Mouse (Mus musculus): Measurements from ENCODE around the gene Cd70. TPM values are rescaled to one million over a fixed set of nuclear protein-coding genes. Genes with fewer than 3 reads are reported as not detected.

The Cd70 gene
- polyA plus RNA-seq, 1 experiment from 2014 or later, result 0.15 TPM

DNA sequence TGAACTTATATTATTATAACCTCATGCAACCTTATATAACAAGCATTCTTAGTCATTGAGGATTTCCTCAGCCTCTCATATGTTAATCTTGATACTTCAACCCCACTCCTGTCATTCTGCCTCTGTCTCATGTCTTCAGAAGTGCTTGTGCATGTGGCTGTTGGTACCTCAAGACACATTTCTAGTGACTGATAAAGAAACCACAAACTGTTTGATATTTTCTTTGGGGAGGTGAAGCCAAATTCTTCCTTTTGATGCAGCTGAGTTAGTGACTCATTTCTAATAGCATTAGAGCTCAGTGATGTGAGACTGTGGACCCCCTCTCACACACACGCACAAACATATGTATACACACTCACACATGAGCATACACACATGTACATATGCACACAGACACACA lies 17.8 kb downstream of the Cd70 start:
- no peaks in the 10 kb centered on the region for H3K4me1 ChIP-seq
- WGBS, result 70% methylated on average over 1 of the region's 1 CpGs
- ATAC-seq (ENCODE audit: insufficient read depth, low FRiP score, low read depth), result no peak
- H3K27ac ChIP-seq, result no peak overlapping the region
- no peaks in the 10 kb centered on the region for H3K36me3 ChIP-seq
- no peak overlapping the region for H3K4me3 ChIP-seq (replicated peaks)
- no peaks in the 10 kb centered on the region for H3K27me3 ChIP-seq (replicated peaks)
- H3K9me3 ChIP-seq, result no peaks in the 10 kb centered on the region
- H3K4me2 ChIP-seq, result no peak overlapping the region
- no peak overlapping the region for H3K9ac ChIP-seq

DNA sequence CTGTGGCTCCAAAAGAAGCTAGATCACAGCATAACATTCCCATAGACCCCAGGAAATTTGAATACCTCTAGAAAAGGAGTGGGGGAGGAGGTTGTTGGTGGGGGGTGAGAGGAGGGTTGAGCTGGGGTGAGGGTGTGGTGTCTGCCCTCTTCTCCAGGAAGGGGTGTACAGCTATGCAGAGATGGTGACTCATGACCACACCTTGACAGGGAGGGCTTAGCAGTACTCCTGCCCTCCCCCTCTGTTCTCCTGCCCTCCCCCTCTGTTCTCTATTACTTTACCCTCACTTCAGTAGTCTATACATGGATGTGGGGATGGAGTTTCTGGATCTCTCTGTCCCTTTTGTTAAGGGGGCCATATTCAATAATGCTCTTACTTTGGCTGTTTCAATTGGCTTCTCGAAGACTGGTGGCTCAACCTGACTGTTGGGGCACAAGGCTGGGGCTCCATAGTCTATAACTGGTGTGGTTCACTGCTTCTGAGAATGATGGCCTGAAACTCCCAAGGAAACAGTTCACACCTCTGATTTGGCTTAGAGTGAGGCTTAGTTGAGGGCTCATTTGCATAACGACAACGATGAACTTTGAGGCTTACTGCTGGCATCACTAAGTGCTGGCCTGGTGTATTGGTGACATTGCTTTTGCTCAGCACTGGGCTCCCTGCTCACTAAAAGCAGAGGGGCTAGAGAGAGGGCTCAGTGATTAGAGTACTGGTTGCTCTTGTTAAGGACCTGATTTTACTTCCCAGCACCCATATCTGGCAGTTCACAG lies 23.5 kb downstream of the Cd70 start:
- Histone ChIP-seq H3K4me1 (no peaks in the 10 kb centered on the region), H3K27me3 (replicated peaks) (no peaks in the 10 kb centered on the region), H3K4me3 (replicated peaks) (no peak overlapping the region), H3K36me3 (no peaks in the 10 kb centered on the region), H3K4me2 (no peak overlapping the region), H3K9ac (no peak overlapping the region), H3K27ac (no peak overlapping the region), H3K9me3 (no peaks in the 10 kb centered on the region)
- WGBS, result 56% methylated on average over 3 of the region's 3 CpGs
- no peak for ATAC-seq (ENCODE audit: insufficient read depth, low FRiP score, low read depth)

DNA sequence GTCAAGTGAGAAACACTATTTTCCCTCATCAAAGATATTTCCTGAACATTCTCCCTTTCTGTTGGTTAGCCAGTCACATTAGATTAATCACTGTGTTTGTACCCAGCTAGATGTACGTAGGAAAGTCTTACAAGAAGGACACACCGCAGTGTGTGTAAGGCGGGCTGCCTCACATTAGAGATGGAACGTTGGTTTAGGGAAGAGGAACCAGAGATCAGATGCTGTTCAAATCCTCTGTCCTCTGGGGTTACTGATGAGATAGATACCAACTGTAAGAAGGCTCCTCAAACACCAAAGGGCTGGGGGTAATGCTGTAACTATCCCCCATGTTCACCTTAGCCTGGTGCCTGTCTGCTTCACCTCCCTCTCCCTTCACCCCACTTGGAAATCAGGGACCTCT lies 24.8 kb downstream of the Cd70 start:
- no peaks in the 10 kb centered on the region for H3K4me1 ChIP-seq
- H3K36me3 ChIP-seq, result no peaks in the 10 kb centered on the region
- H3K9me3 ChIP-seq, result no peaks in the 10 kb centered on the region
- no peak overlapping the region for H3K4me3 ChIP-seq (replicated peaks)
- no peaks in the 10 kb centered on the region for H3K27me3 ChIP-seq (replicated peaks)
- 75% methylated on average over 4 of the region's 4 CpGs for WGBS
- no peak overlapping the region for H3K9ac ChIP-seq
- ATAC-seq (ENCODE audit: insufficient read depth, low FRiP score, low read depth), result no peak
- H3K4me2 ChIP-seq, result no peak overlapping the region
- no peak overlapping the region for H3K27ac ChIP-seq

DNA sequence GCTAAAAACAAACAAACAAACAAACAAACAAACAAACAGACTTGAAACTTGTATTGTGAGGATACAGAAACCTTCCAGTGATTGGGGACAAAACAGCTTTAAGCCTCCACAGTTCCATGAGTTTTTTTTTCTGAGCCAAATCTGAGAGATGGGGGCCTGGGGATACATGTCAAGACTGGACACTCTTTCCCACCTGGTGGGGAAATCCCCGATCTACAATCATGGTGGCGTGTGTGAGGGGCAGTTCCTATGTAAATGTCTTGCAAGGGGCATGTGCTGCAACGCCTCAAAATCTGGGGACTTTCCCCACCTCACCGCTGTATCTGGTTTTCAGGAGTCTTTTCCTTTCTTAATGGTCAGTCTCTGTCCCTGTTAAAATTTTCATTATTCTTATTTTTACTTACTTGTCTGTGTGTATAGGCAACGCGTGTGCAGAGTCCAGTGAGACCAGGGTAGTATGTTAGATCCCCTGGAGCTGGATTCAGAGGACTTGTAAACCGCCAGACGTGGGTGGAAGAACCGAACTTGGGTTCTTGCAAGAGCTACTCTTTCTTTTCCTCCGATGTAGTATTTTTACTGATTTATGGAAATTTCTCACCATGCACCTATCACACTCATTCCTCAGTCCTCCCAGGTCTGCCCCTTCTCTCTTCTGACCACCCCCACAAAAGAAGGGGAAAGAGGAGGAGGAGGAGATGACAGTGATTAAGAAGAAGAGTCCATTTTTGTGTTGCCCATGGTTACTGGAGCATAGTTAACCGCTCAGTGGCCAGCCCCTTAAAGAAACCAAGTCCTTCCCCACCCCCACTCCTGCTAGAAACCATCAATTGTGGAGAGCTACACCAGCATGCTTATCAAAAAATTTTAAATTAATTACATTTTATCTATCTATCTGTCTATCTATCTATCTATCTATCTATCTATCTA lies 26.1 kb downstream of the Cd70 start:
- Histone ChIP-seq H3K27ac (no peak overlapping the region), H3K9ac (no peak overlapping the region), H3K4me3 (replicated peaks) (no peak overlapping the region), H3K27me3 (replicated peaks) (no peaks in the 10 kb centered on the region), H3K4me1 (peaks cover 4% of the 10 kb centered on the region; the same call in 1 of the 2 replicates), H3K4me2 (no peak overlapping the region), H3K9me3 (no peaks in the 10 kb centered on the region), H3K36me3 (no peaks in the 10 kb centered on the region)
- ATAC-seq (ENCODE audit: insufficient read depth, low FRiP score, low read depth), result no peak
- WGBS, result 84% methylated on average over 11 of the region's 11 CpGs

DNA sequence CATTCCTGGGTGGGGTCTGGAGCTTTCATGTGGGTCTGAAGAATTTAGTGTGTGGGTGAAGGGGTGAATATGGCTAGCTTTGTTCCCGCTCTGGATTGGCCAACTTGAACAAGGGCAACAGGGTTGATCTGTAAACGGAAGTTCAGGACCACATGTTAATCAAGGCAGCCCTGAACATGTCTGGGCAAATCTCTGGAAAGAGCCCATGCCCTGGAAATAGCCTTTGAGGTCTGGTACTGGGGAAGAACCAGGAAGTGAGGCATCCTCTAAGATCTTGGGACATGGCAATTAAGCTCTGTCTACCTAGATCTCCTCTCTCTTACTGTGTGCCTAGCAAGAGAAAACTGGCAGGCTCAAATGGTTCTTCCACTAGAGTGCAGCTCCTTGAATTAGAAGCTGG lies 27.7 kb downstream of the Cd70 start:
- no peaks in the 10 kb centered on the region for H3K27me3 ChIP-seq (replicated peaks)
- ATAC-seq (ENCODE audit: insufficient read depth, low FRiP score, low read depth), result no peak
- no peak overlapping the region for H3K9ac ChIP-seq
- no peak overlapping the region for H3K4me2 ChIP-seq
- 77% methylated on average over 2 of the region's 2 CpGs for WGBS
- no peak overlapping the region for H3K27ac ChIP-seq
- no peaks in the 10 kb centered on the region for H3K9me3 ChIP-seq
- no peaks in the 10 kb centered on the region for H3K36me3 ChIP-seq
- no peak overlapping the region for H3K4me3 ChIP-seq (replicated peaks)
- H3K4me1 ChIP-seq, result peaks cover 4% of the 10 kb centered on the region; the same call in 1 of the 2 replicates

DNA sequence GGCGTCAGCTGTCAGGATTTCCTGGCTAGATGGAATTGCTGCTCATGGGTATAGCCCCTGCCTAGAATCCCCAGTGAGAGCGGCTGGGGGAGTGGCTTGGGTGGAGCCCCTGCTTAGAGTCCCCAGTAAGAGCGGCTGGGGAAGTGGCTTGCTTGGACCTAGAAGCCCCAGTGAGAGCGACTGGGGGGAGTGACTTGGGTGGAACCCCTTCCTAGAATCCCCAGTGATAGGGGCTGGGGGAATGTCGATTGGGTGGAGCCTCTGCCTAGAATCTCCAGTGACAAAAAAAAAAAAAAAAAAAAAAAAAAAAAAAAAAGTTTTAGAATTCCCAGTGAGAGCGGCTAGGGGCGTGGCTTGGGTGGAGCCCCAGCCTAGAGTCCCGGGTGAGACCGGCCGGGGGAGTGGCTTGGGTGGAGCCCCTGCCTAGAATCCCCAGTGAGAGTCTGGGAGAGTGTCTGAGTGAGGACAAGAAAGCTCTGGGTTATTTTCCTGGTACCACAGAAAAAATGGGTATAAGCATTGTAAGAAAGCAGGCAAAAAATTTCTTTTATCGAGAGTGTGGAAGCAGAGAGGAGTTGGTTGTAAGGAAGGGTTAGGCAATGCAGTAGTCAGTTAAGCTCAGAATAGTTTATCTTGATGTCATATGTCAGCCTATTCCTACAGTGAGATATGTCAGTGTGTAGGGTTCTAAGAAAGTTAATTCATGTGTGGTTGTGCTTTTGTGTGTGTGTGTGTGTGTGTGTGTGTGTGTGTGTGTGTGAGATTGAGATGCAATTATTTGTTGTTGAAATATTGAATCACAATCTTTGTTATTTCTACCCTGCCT lies 30.8 kb downstream of the Cd70 start:
- H3K4me3 ChIP-seq (replicated peaks), result no peak overlapping the region
- H3K36me3 ChIP-seq, result no peaks in the 10 kb centered on the region
- H3K4me1 ChIP-seq, result peaks cover 4% of the 10 kb centered on the region; the same call in 1 of the 2 replicates
- H3K9ac ChIP-seq, result no peak overlapping the region
- no peaks in the 10 kb centered on the region for H3K27me3 ChIP-seq (replicated peaks)
- WGBS, result 2% methylated on average over 11 of the region's 11 CpGs
- peak overlapping the region; percentile 19; the same call in 1 of the 2 replicates for H3K4me2 ChIP-seq
- no peaks in the 10 kb centered on the region for H3K9me3 ChIP-seq
- ATAC-seq (ENCODE audit: insufficient read depth, low FRiP score, low read depth), result peak; percentile 88
- no peak overlapping the region for H3K27ac ChIP-seq

DNA sequence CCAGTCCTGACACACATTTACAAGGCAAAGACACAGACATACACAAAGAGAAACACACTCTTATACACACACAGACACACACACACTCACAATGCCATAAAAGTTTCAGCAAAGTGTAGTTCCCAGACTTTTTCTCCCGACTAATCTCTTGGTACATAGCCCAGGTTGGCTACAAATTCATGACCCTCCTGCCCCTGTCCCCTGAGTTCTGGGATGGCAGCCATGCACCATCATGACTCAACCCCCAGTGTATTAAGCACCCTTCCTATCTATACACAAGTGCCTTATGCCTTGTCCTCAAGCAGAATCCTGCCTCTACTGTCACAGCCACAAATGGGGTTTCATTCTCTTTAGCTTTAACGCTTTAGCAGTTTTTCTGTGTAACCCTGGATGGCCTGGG lies 32.8 kb downstream of the Cd70 start:
- H3K36me3 ChIP-seq, result no peaks in the 10 kb centered on the region
- no peaks in the 10 kb centered on the region for H3K27me3 ChIP-seq (replicated peaks)
- H3K9ac ChIP-seq, result no peak overlapping the region
- peaks cover 4% of the 10 kb centered on the region; the same call in 1 of the 2 replicates for H3K4me1 ChIP-seq
- ATAC-seq (ENCODE audit: insufficient read depth, low FRiP score, low read depth), result no peak
- H3K4me2 ChIP-seq, result no peak overlapping the region
- H3K4me3 ChIP-seq (replicated peaks), result no peak overlapping the region
- H3K9me3 ChIP-seq, result no peaks in the 10 kb centered on the region
- H3K27ac ChIP-seq, result no peak overlapping the region
- 73% methylated on average over 2 of the region's 2 CpGs for WGBS

DNA sequence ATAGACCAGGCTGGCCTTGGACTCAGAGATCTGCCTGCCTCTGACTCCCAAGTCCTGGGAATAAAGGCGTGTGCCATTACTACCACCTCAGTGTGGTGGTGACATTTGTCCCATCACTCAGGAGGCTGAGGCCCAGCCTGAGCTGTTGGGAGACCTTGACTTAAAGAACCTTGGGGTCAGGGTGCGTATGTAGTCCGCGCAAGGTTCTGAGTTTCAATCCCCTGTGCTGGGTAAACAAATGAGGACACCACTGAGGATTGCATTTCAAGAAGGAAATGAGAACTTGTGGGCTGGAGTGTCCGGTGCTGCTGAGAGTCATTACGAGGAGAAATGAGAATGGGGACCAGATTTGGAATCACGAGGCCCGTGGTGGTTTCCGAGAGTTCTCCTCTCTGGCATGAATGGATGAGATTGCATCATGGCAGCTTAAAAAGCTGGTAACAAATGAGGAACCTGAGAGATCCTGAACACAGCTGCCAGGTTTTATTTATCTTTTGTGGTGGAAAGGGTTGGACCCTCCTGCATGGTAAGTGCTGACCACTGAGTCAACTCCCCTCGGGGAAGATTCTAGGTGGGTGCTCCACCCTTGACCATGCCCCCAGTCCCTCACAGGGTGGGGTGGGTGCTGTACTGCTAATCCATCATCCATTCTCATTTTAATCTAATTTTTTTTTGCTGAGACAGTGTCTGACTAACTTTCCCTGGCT lies 36.7 kb downstream of the Cd70 start:
- Histone ChIP-seq H3K4me1 (no peaks in the 10 kb centered on the region), H3K9ac (no peak overlapping the region), H3K27ac (no peak overlapping the region), H3K36me3 (no peaks in the 10 kb centered on the region), H3K9me3 (no peaks in the 10 kb centered on the region), H3K4me2 (no peak overlapping the region), H3K27me3 (replicated peaks) (no peaks in the 10 kb centered on the region), H3K4me3 (replicated peaks) (no peak overlapping the region)
- WGBS, result 72% methylated on average over 10 of the region's 10 CpGs
- no peak for ATAC-seq (ENCODE audit: insufficient read depth, low FRiP score, low read depth)

DNA sequence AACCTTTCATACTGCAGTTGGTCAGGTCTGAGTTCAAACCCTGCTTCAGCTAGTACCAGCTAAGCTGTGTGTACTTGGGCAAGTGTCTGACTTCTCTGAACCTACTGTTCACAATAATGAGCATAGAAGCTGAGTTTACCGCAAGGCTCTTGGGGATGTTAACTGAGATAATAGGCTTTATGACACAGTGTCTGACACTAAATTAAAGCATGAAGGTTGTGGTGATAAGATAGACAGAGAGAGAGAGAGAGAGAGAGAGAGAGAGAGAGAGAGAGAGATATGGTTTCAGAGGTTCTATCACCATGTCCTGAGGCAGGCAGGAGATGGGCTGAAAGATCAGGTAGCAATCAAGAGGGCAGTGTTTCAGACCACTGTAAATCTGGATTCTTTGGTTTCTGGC lies 39.6 kb downstream of the Cd70 start:
- Histone ChIP-seq H3K4me3 (replicated peaks) (no peak overlapping the region), H3K4me1 (no peaks in the 10 kb centered on the region; the same call in 1 of the 2 replicates), H3K4me2 (no peak overlapping the region), H3K27me3 (replicated peaks) (no peaks in the 10 kb centered on the region), H3K27ac (no peak overlapping the region), H3K9me3 (no peaks in the 10 kb centered on the region), H3K36me3 (no peaks in the 10 kb centered on the region), H3K9ac (no peak overlapping the region)
- WGBS, result 79% methylated on average over 1 of the region's 1 CpGs
- ATAC-seq (ENCODE audit: insufficient read depth, low FRiP score, low read depth), result no peak

DNA sequence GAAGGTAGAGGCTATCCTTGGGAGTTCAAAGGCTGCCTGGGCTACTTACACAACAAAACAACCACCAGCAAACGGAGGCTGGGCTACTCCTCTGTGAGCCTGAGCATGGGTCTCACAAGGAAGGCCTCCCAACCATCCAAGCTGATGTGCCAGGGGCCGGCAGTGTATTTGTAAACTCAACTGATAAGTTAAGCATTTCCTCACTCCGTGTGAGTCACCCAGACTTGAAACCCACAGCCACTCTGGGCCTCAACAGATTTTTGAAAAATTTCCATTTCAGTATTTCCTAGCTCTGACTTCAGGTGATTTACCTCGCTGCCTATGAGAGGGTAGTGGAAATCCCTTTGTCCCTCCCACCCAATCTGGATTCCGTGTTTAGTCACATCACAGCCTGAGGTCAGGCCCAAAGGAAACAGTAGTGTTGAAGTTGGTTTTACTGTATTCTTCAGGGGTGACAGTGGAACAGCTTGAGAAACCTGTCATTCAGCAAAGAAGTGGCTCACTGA lies 40.9 kb downstream of the Cd70 start:
- ATAC-seq (ENCODE audit: insufficient read depth, low FRiP score, low read depth), result no peak

DNA sequence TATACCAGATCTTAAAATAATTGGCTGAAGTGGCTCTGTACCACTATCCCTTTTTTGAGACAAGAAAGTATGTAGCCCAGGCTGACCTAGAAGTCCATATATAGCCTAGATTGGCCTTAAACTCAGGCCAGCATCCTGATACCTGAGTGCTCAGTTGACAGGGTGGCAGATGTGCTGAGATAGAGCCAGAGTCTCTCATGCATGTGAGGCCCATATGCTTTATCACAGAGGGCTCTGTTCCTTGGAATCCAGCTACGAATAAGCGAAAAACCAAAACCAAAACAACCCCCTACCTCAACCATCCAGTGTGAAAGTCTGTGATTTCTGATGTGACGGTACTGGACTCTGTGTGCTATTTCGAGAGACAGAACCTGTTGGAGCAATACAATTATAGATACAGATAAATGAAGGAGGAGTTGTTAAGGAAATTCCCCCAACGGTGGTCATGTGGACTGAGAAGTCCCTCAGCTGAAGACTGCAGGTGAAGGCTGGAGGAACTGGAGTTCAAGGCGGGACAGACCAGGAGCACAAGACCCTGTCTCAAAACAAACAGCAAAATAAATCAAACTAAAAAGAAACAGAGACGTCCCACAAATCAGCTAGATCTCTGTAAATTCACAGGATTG lies 41.4 kb downstream of the Cd70 start:
- no peaks in the 10 kb centered on the region for H3K9me3 ChIP-seq
- no peak for ATAC-seq (ENCODE audit: insufficient read depth, low FRiP score, low read depth)
- H3K4me3 ChIP-seq (replicated peaks), result no peak overlapping the region
- H3K27me3 ChIP-seq (replicated peaks), result no peaks in the 10 kb centered on the region
- H3K4me2 ChIP-seq, result no peak overlapping the region
- H3K27ac ChIP-seq, result no peak overlapping the region
- peaks cover 4% of the 10 kb centered on the region for H3K4me1 ChIP-seq
- 79% methylated on average over 7 of the region's 7 CpGs for WGBS
- H3K9ac ChIP-seq, result no peak overlapping the region
- H3K36me3 ChIP-seq, result no peaks in the 10 kb centered on the region

More for the DNA sequence above, 40.9 kb downstream of the Cd70 start:
- Histone ChIP-seq H3K4me2 (no peak overlapping the region), H3K4me1 (peaks cover 4% of the 10 kb centered on the region), H3K27me3 (replicated peaks) (no peaks in the 10 kb centered on the region), H3K4me3 (replicated peaks) (no peak overlapping the region), H3K27ac (no peak overlapping the region), H3K9me3 (no peaks in the 10 kb centered on the region), H3K36me3 (no peaks in the 10 kb centered on the region), H3K9ac (no peak overlapping the region)
- WGBS, result 37% methylated on average over 5 of the region's 5 CpGs
